Mouse (Mus musculus) heart, adult 2 months (tissue): Measurements from ENCODE around the gene Rdh5. TPM values are rescaled to one million over a fixed set of nuclear protein-coding genes. Genes with fewer than 3 reads are reported as not detected.

Experiments used
- DNase-seq, 2 experiments: peaks; one replicate each; pipeline ENCODE4 v3.0.0; 2021
- H3K27ac ChIP-seq: fragments of 200-600 bp; 2 replicates; pipeline ENCODE4 v1.8.1; 2022
- H3K27me3 ChIP-seq: fragments of 200-500 bp; 2 replicates; pipeline ENCODE4 v1.6.1; 2012; ENCODE audit warnings: mild to moderate bottlenecking, low read length, inconsistent platforms, mixed read lengths; ENCODE audit not compliant: control insufficient read depth, insufficient read depth
- H3K36me3 ChIP-seq: fragments of 200-500 bp; 2 replicates; pipeline ENCODE4 v1.6.1; 2012; ENCODE audit warnings: low read length, inconsistent platforms; ENCODE audit not compliant: control insufficient read depth, insufficient read depth
- H3K4me1 ChIP-seq: fragments of 200-500 bp; 2 replicates; pipeline ENCODE4 v1.6.1; 2011; ENCODE audit warnings: low read length; ENCODE audit not compliant: control insufficient read depth, insufficient read depth
- H3K4me3 ChIP-seq: fragments of 200-600 bp; 2 replicates; pipeline ENCODE4 v1.8.1; 2022
- H3K79me2 ChIP-seq: fragments of 200-500 bp; replicated peaks from 2 replicates; pipeline ENCODE4 v1.6.1; 2012; ENCODE audit warnings: mild to moderate bottlenecking, inconsistent platforms, low read length, moderate library complexity, mixed read lengths; ENCODE audit not compliant: control insufficient read depth, insufficient read depth
- H3K9ac ChIP-seq: fragments of 200-500 bp; 2 replicates; pipeline ENCODE4 v1.6.1; 2012; ENCODE audit warnings: low read depth, mild to moderate bottlenecking, control low read depth, inconsistent platforms, low read length, mixed read lengths
- CTCF ChIP-seq: fragments of 200-600 bp; IDR thresholded peaks from 2 replicates; pipeline ENCODE4 v1.8.1; 2022; ENCODE audit warnings: antibody characterized with exemption, mild to moderate bottlenecking, moderate library complexity
- EP300 ChIP-seq: fragments of 200-500 bp; IDR thresholded peaks from 2 replicates; pipeline ENCODE4 v1.6.1; 2011; ENCODE audit warnings: low read depth, low read length, control low read depth; ENCODE audit not compliant: insufficient read depth
- POLR2A ChIP-seq: fragments of 200-500 bp; IDR thresholded peaks from 2 replicates; pipeline ENCODE4 v1.6.1; 2011; ENCODE audit warnings: mild to moderate bottlenecking, low read depth, low read length, control low read depth; ENCODE audit not compliant: insufficient read depth
- WGBS: fragments of 180-500 bp; shearing (Covaris S2); methylation state at CpG from one replicate; pipeline ENCODE4 v1.1.7; 2018; 5-methylcytosine and 5-hydroxymethylcytosine counted together
- intact Hi-C: fragments of 180-260 bp; cut with DNase I; formaldehyde crosslinking; loops from one replicate; pipeline ENCODE4 v1.15.1; 2025
- polyA plus RNA-seq: library from polyadenylated mRNA; depleted of rRNA; stranded (reverse); fragments of >200 nt; gene quantifications from 2 replicates; pipeline ENCODE4 v1.2.3, GENCODE M21; 2012
- total RNA-seq, 2 experiments: library from RNA; stranded (reverse); gene quantifications; 2 replicates each; pipeline ENCODE4 v1.2.3; 2021

The Rdh5 gene
- total and polyA plus RNA-seq, 3 experiments, result 5.2 to 19.4 (median 5.9) TPM

- Histone ChIP-seq H3K27ac (peak overlapping the region; percentile 98), H3K4me3 (peak overlapping the region; percentile 95), H3K4me1 (peaks cover 13% of the 10 kb centered on the region), H3K27me3 (no peaks in the 10 kb centered on the region), H3K79me2 (no peaks in the 10 kb centered on the region), H3K36me3 (no peaks in the 10 kb centered on the region), H3K9ac (peak overlapping the region; percentile 90)
- peak; percentile 96 to 97 for DNase-seq
- TF ChIP-seq EP300 (peak; percentile 53), POLR2A (peak; percentile 86), CTCF (peak; percentile 71)
- intact Hi-C loops, result no loop called here
- under 1% methylated on average over 42 of the region's 42 CpGs for WGBS
Measured at GRCm38 (mm10) chr10:128923013-128923691, 464 bp upstream of the Rdh5 start.

DNA sequence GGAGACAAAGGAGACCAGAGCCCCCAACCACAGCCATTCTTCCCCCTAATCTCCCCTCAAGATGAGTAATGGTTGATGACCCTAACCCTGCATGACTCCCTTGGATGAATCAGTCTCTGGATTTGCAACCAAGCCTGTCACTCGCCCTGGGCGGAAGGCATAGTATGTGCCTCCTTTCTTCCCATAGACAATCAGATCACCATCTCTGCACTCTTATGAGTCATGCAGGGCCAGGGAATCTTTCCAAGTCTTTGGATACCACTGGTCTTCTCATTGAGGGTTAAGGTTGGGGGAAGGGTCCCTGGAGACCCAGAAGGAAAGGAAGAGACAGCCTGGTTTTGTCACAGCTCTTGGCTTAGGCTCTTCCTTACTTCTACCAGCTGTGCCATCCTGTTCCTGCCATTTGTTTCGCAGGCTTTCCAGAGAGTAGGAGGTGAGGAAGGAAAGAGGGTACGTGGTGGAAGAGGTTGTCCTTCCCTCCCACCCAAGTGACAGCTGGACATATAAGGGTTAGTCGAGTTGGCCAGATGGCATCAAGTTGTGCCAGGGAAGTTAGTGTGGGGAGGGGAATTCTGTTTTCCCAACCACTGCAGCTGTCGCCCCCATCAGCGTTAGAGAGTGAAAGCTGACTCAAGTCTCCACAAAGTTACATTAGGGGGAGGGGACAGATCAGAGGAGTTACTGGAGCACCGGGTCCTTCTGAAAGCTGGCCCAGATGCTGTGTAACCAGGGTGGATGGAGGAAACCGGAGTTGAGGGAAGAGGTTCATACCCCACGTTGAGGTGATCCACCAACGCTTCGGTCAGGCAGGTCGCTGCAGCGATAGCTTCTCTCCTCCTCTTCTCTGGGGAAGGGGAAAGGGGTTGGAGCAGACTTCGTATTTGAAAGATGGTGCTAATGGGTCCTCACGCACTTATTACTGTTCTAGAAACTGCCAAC, 536 bp downstream of the Rdh5 start:
- H3K9ac ChIP-seq, result peak overlapping the region; percentile 47; the same call in 1 of the 2 replicates
- peak overlapping the region; percentile 98 for H3K27ac ChIP-seq
- H3K36me3 ChIP-seq, result no peaks in the 10 kb centered on the region
- intact Hi-C loops, result no loop called here
- no peak for DNase-seq
- H3K79me2 ChIP-seq, result no peaks in the 10 kb centered on the region
- TF ChIP-seq EP300 (no peak), CTCF (no peak), POLR2A (no peak)
- H3K4me1 ChIP-seq, result peaks cover 13% of the 10 kb centered on the region
- H3K27me3 ChIP-seq, result no peaks in the 10 kb centered on the region
- peak overlapping the region; percentile 95 for H3K4me3 ChIP-seq
- 44% methylated on average over 16 of the region's 16 CpGs for WGBS

- no peaks in the 10 kb centered on the region for H3K27me3 ChIP-seq
- H3K4me3 ChIP-seq, result no peak overlapping the region
- WGBS, result 27% methylated on average over 1 of the region's 1 CpGs
- intact Hi-C loops, result no loop called here
- TF ChIP-seq CTCF, result no peak
- TF ChIP-seq POLR2A, result no peak
- TF ChIP-seq EP300, result no peak
- no peaks in the 10 kb centered on the region for H3K79me2 ChIP-seq
- H3K36me3 ChIP-seq, result no peaks in the 10 kb centered on the region
- no peak overlapping the region for H3K9ac ChIP-seq
- no peak for DNase-seq
- H3K4me1 ChIP-seq, result peaks cover 13% of the 10 kb centered on the region
- H3K27ac ChIP-seq, result peak overlapping the region; percentile 98; the same call in 1 of the 2 replicates
Measured at GRCm38 (mm10) chr10:128921251-128921650, 1.4 kb downstream of the Rdh5 start.

GRCm38 (mm10) chr10:128920736-128921161, 1.9 kb downstream of the Rdh5 start:
- DNase-seq, result peak; percentile 46 to 60
- Histone ChIP-seq H3K4me3 (no peak overlapping the region), H3K36me3 (no peaks in the 10 kb centered on the region), H3K9ac (peak overlapping the region; percentile 31; the same call in 1 of the 2 replicates), H3K79me2 (no peaks in the 10 kb centered on the region), H3K4me1 (peaks cover 13% of the 10 kb centered on the region), H3K27ac (peak overlapping the region; percentile 98), H3K27me3 (no peaks in the 10 kb centered on the region)
- intact Hi-C loops, result no loop called here
- TF ChIP-seq EP300, result peak; percentile 31; the same call in 1 of the 2 replicates
- TF ChIP-seq CTCF, result no peak
- TF ChIP-seq POLR2A, result no peak
- 25% methylated on average over 3 of the region's 3 CpGs for WGBS

DNA sequence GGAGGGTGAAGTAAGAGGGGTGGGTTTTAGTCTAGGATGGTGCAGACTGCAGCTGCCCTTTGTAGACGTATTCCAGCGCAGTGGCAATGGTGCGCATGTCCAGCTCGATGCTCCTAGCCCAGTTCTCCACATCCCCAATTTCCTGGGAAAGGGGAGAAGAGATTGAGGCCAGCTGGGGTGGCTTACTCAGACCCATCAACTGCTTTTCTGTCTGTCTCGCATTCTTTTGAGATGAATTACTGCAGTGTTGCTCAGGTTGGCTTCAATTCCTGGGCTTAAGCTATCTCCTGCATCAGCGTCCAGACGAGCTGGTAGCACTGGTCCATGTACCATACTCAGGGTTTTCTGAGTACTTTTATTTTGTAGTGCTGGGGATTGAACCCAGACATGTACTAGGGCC, 2.7 kb downstream of the Rdh5 start:
- intact Hi-C loops, result loop anchor here (5.0 kb wide), 1 partner anchor 57 kb away; no protein-coding TSS in a partner anchor
- 71% methylated on average over 7 of the region's 7 CpGs for WGBS

More for the DNA sequence above, 2.7 kb downstream of the Rdh5 start:
- no peak for TF ChIP-seq POLR2A
- no peak for TF ChIP-seq EP300
- no peak for TF ChIP-seq CTCF
- H3K27me3 ChIP-seq, result no peaks in the 10 kb centered on the region
- H3K9ac ChIP-seq, result no peak overlapping the region
- H3K4me3 ChIP-seq, result no peak overlapping the region
- H3K36me3 ChIP-seq, result no peaks in the 10 kb centered on the region
- no peak for DNase-seq
- no peaks in the 10 kb centered on the region for H3K79me2 ChIP-seq
- peak overlapping the region; percentile 57 for H3K27ac ChIP-seq
- H3K4me1 ChIP-seq, result peaks cover 13% of the 10 kb centered on the region
